Mouse (Mus musculus) CH12.LX (cell line): Measurements from ENCODE around the gene 4933415A04Rik. TPM values are rescaled to one million over a fixed set of nuclear protein-coding genes. Genes with fewer than 3 reads are reported as not detected.

Experiments used
- DNase-seq: peaks from one replicate; pipeline ENCODE4 v3.0.0-alpha.2; 2013; ENCODE audit errors: extremely low read depth
- H3K27ac ChIP-seq: 2 replicates; pipeline ENCODE4 v1.5.1; 2012; ENCODE audit warnings: low read depth, mild to moderate bottlenecking, control low read depth, moderate library complexity; ENCODE audit not compliant: insufficient read depth
- H3K27me3 ChIP-seq: replicated peaks from 2 replicates; pipeline ENCODE3; 2012; ENCODE audit warnings: inconsistent platforms
- H3K36me3 ChIP-seq, 2 experiments: replicated peaks in 1 of 2; 2 replicates each; pipeline versions ENCODE3 to v1.6.1; 2012; ENCODE audit warnings: inconsistent platforms in 1 of 2, low read length in 1 of 2, mild to moderate bottlenecking in 1 of 2, mixed read lengths in 1 of 2, moderate library complexity in 1 of 2; ENCODE audit not compliant: control insufficient read depth in 1 of 2, insufficient read depth in 1 of 2
- H3K4me1 ChIP-seq, 2 experiments: 2 replicates each; pipeline ENCODE4 v1.6.1; 2012; ENCODE audit warnings: inconsistent platforms in 1 of 2, moderate library complexity in 1 of 2; ENCODE audit not compliant: insufficient read depth in 2 of 2, control insufficient read depth in 1 of 2
- H3K4me2 ChIP-seq: 2 replicates; pipeline ENCODE4 v1.6.1; 2012; ENCODE audit warnings: low read depth, mild to moderate bottlenecking, control low read depth; ENCODE audit not compliant: poor library complexity, insufficient read depth, severe bottlenecking
- H3K4me3 ChIP-seq, 3 experiments: fragments of 150-350 bp in 1 of 3; sonication (generic) in 1 of 3; replicated peaks in 1 of 3; 2 replicates each; pipeline versions ENCODE3 to v1.5.1; 2011 to 2012; ENCODE audit warnings: low read depth in 2 of 3, low read length in 2 of 3, mild to moderate bottlenecking in 2 of 3, moderate library complexity in 2 of 3, control low read depth in 1 of 3, improper control_type of control experiment in 1 of 3, inconsistent platforms in 1 of 3, mixed read lengths in 1 of 3; ENCODE audit not compliant: poor library complexity in 1 of 3
- H3K79me2 ChIP-seq: replicated peaks from 2 replicates; pipeline ENCODE4 v1.6.1; 2012; ENCODE audit warnings: mild to moderate bottlenecking, moderate library complexity; ENCODE audit not compliant: control insufficient read depth, poor library complexity, insufficient read depth, severe bottlenecking; ENCODE audit errors: extremely low read depth
- H3K9ac ChIP-seq: 2 replicates; pipeline ENCODE4 v1.6.1; 2012; ENCODE audit warnings: low read depth, mild to moderate bottlenecking, control low read depth, moderate library complexity; ENCODE audit not compliant: insufficient read depth
- H3K9me3 ChIP-seq: replicated peaks from 2 replicates; pipeline ENCODE3; 2012; ENCODE audit warnings: low read length, inconsistent platforms, mixed read lengths
- CHD1 ChIP-seq: IDR thresholded peaks from 2 replicates; pipeline ENCODE4 v1.6.1; 2012; ENCODE audit warnings: low read depth, low read length, improper control_type of control experiment, inconsistent platforms
- CHD2 ChIP-seq: IDR thresholded peaks from 2 replicates; pipeline ENCODE4 v1.6.1; 2011; ENCODE audit warnings: low read length, improper control_type of control experiment
- CTCF ChIP-seq, 2 experiments: IDR thresholded peaks in 1 of 2; conservative IDR thresholded peaks in 1 of 2; 2 replicates each; pipeline ENCODE4 v1.5.1; 2011 to 2012; ENCODE audit warnings: low read depth in 2 of 2, low read length in 2 of 2, improper control_type of control experiment in 1 of 2, inconsistent platforms in 1 of 2, mild to moderate bottlenecking in 1 of 2, moderate library complexity in 1 of 2
- E2F4 ChIP-seq: IDR thresholded peaks from 2 replicates; pipeline ENCODE4 v1.6.1; 2011; ENCODE audit warnings: low read depth, low read length, improper control_type of control experiment; ENCODE audit not compliant: insufficient replicate concordance
- ELF1 ChIP-seq: IDR thresholded peaks from 2 replicates; pipeline ENCODE4 v1.6.1; 2014; ENCODE audit warnings: low read depth, mild to moderate bottlenecking, inconsistent platforms, low read length, improper control_type of control experiment
- EP300 ChIP-seq: IDR thresholded peaks from 2 replicates; pipeline ENCODE4 v1.6.1; 2011; ENCODE audit warnings: low read length, improper control_type of control experiment
- ETS1 ChIP-seq: conservative IDR thresholded peaks from 2 replicates; pipeline ENCODE4 v1.6.1; 2012; ENCODE audit warnings: low read depth, mild to moderate bottlenecking, inconsistent platforms, low read length, improper control_type of control experiment, moderate library complexity
- HCFC1 ChIP-seq: IDR thresholded peaks from 2 replicates; pipeline ENCODE4 v1.6.1; 2012; ENCODE audit warnings: low read depth, mild to moderate bottlenecking, inconsistent platforms, low read length, improper control_type of control experiment
- IRF4 ChIP-seq: IDR thresholded peaks from 2 replicates; pipeline ENCODE4 v1.6.1; 2014; ENCODE audit warnings: low read depth, mild to moderate bottlenecking, inconsistent platforms, low read length, improper control_type of control experiment
- JUN ChIP-seq: IDR thresholded peaks from 2 replicates; pipeline ENCODE4 v1.6.1; 2011; ENCODE audit warnings: low read depth, mild to moderate bottlenecking, low read length, improper control_type of control experiment, moderate library complexity; ENCODE audit not compliant: insufficient read depth
- JUND ChIP-seq: conservative IDR thresholded peaks from 2 replicates; pipeline ENCODE4 v1.6.1; 2011; ENCODE audit warnings: low read depth, low read length, improper control_type of control experiment
- KAT2A ChIP-seq: IDR thresholded peaks from 2 replicates; pipeline ENCODE4 v1.6.1; 2012; ENCODE audit warnings: low read length, improper control_type of control experiment, inconsistent platforms; ENCODE audit not compliant: insufficient replicate concordance
- MAFK ChIP-seq: IDR thresholded peaks from 2 replicates; pipeline ENCODE4 v1.6.1; 2011; ENCODE audit warnings: low read length, improper control_type of control experiment; ENCODE audit not compliant: insufficient replicate concordance
- MAX ChIP-seq: IDR thresholded peaks from 2 replicates; pipeline ENCODE4 v1.6.1; 2011; ENCODE audit warnings: low read length, improper control_type of control experiment
- MEF2A ChIP-seq: IDR thresholded peaks from 2 replicates; pipeline ENCODE4 v1.6.1; 2014; ENCODE audit warnings: low read depth, mild to moderate bottlenecking, inconsistent platforms, low read length, improper control_type of control experiment, borderline replicate concordance
- MYC ChIP-seq: IDR thresholded peaks from 2 replicates; pipeline ENCODE4 v1.6.1; 2011; ENCODE audit warnings: low read depth, mild to moderate bottlenecking, improper control_type of control experiment, low read length
- NELFE ChIP-seq: IDR thresholded peaks from 2 replicates; pipeline ENCODE4 v1.6.1; 2011; ENCODE audit warnings: low read depth, low read length, improper control_type of control experiment
- POLR2A ChIP-seq: IDR thresholded peaks from 2 replicates; pipeline ENCODE4 v1.6.1; 2011; ENCODE audit warnings: low read depth, mild to moderate bottlenecking, improper control_type of control experiment, low read length
- RAD21 ChIP-seq: IDR thresholded peaks from 2 replicates; pipeline ENCODE4 v1.6.1; 2011; ENCODE audit warnings: low read depth, mild to moderate bottlenecking, low read length, improper control_type of control experiment, moderate library complexity
- RCOR1 ChIP-seq: conservative IDR thresholded peaks from 2 replicates; pipeline ENCODE4 v1.6.1; 2012; ENCODE audit warnings: low read depth, mild to moderate bottlenecking, inconsistent platforms, low read length, improper control_type of control experiment
- SMC3 ChIP-seq: IDR thresholded peaks from 2 replicates; pipeline ENCODE4 v1.6.1; 2011; ENCODE audit warnings: low read depth, low read length, improper control_type of control experiment
- TCF12 ChIP-seq: IDR thresholded peaks from 2 replicates; pipeline ENCODE4 v1.6.1; 2014; ENCODE audit warnings: low read depth, mild to moderate bottlenecking, inconsistent platforms, low read length, improper control_type of control experiment
- UBTF ChIP-seq: IDR thresholded peaks from 2 replicates; pipeline ENCODE4 v1.6.1; 2012; ENCODE audit warnings: low read depth, mild to moderate bottlenecking, inconsistent platforms, low read length, improper control_type of control experiment, moderate library complexity
- USF1 ChIP-seq: IDR thresholded peaks from 2 replicates; pipeline ENCODE4 v1.6.1; 2014; ENCODE audit warnings: low read depth, mild to moderate bottlenecking, inconsistent platforms, low read length, improper control_type of control experiment
- ZMIZ1 ChIP-seq: IDR thresholded peaks from 2 replicates; pipeline ENCODE4 v1.6.1; 2012; ENCODE audit warnings: low read depth, mild to moderate bottlenecking, inconsistent platforms, low read length, improper control_type of control experiment
- ZNF384 ChIP-seq: IDR thresholded peaks from 2 replicates; pipeline ENCODE4 v1.6.1; 2012; ENCODE audit warnings: low read depth, low read length, improper control_type of control experiment, inconsistent platforms
- dilution Hi-C: fragments of 300-500 bp; cut with MboI; formaldehyde crosslinking; loops from 2 replicates; pipeline ENCODE4 v1.14.3; 2020; ENCODE audit warnings: low sequenced_read_pairs; ENCODE audit not compliant: extremely low pct_unique_long_range_greater_than_20kb, extremely low pct_ligation_motif_present
- in situ Hi-C: fragments of 300-500 bp; cut with MboI; formaldehyde crosslinking; loops from 3 replicates; pipeline ENCODE4 v1.14.3; 2019; ENCODE audit warnings: low sequenced_read_pairs, low pct_ligation_motif_present, low pct_unique_long_range_greater_than_20kb, mixed read lengths
- polyA plus RNA-seq: library from polyadenylated mRNA; unstranded; fragments of >175 nt; gene quantifications from 2 replicates; pipeline ENCODE4 v1.2.1, GENCODE M21; 2012; ENCODE audit warnings: low read depth; ENCODE audit not compliant: insufficient read length
- total RNA-seq, 2 experiments: library from RNA; depleted of rRNA; stranded (reverse); fragments of 300-350 nt in 1 of 2; fragments of >200 nt in 1 of 2; gene quantifications; 2 replicates each; pipeline ENCODE4 v1.2.3; 2012 to 2014

The 4933415A04Rik gene
- total and polyA plus RNA-seq, 3 experiments, result not detected

DNA sequence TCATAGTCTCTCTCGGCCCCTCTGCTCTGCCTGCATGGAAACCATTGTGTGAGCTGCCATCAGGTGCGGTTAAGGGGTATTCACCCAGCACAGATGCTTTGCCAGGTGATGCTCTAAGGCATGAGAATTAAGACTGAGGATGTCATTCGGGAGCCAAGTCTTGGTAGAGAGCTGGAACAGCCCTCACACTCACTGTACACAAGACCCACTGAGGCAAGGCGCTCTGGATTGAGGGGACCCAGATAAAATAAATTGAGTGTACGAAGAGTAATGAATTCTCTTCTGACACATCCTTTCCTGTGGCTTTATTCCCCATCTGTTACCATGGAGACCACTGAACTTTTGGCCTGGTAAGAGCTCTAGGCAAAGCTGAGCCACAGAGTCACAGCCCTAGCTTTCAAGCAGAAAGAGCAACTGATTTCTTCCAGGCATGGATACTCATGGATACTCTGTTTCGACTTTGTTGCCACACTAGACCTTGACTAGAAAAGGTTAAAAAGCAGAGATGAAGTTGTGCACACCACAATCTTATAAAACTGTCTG lies 2.8 kb downstream of the 4933415A04Rik start:
- H3K27me3 ChIP-seq, result no peaks in the 10 kb centered on the region
- TF ChIP-seq MYC (no peak), POLR2A (no peak), USF1 (no peak), ELF1 (no peak), CHD2 (no peak), EP300 (no peak), E2F4 (no peak), MAFK (no peak), TCF12 (no peak), NELFE (no peak), UBTF (no peak), JUND (no peak), MEF2A (no peak), ZNF384 (no peak), HCFC1 (no peak)
- in situ Hi-C loops, result loop anchor here (5.0 kb wide), 1 partner anchor 97 kb away; no protein-coding TSS in a partner anchor
- no peak overlapping the region for H3K4me2 ChIP-seq
- DNase-seq, result no peak
- dilution Hi-C loops, result no loop called here
- no peak overlapping the region for H3K4me3 ChIP-seq
- H3K27ac ChIP-seq, result no peak overlapping the region
- H3K9ac ChIP-seq, result no peak overlapping the region
- H3K36me3 ChIP-seq, result no peaks in the 10 kb centered on the region
- peaks cover 1 to 5% of the 10 kb centered on the region in 2 experiments; a peak in 2 of 4 replicates for H3K4me1 ChIP-seq
- H3K9me3 ChIP-seq, result no peaks in the 10 kb centered on the region
- no peaks in the 10 kb centered on the region for H3K79me2 ChIP-seq

DNA sequence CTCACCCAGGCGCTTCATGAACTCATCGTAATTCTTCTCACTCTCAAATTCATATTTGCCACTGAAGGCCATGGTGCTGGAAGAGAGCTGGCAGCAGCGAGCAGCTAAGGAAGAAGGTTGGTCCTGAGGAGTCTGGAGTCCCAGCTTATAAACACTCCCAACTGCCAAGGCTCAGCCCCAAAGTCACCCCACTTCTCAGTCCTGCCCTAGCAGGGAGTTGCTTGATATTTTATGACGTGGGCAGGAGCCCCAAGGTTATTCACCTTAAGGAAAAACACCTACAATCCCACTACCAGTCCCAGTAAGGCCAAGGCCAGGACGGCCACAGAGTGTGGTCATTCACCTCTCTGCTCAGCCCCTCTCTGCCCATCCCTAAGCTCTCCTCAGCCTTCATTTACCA lies 14.6 kb downstream of the 4933415A04Rik start, which contains the start of gene Fabp6:
Fabp6 (minus strand) TSS at position 101 of the 400 bp plus-strand sequence.
- no peaks in the 10 kb centered on the region for H3K4me1 ChIP-seq
- no peak for DNase-seq
- no peak within 1 kb of the TSS for H3K4me2 ChIP-seq
- no peak within 1 kb of the TSS for H3K27ac ChIP-seq
- TF ChIP-seq RCOR1 (no peak), ZMIZ1 (no peak), NELFE (no peak), KAT2A (no peak), IRF4 (no peak), RAD21 (no peak), HCFC1 (no peak), USF1 (no peak), CTCF (conservative IDR thresholded peaks at IDR 0.05 in 1 of 2, IDR thresholded peaks at IDR 0.05 in 1 of 2; ENCODE audit: low read depth in 2 of 2, low read length in 2 of 2) (no peak), JUN (no peak), ELF1 (no peak), MAX (no peak), JUND (no peak), CHD1 (no peak), ZNF384 (no peak), ETS1 (no peak), SMC3 (no peak)
- no peaks in the 10 kb centered on the region for H3K36me3 ChIP-seq
- no peak within 1 kb of the TSS for H3K4me3 ChIP-seq
- in situ Hi-C loops (no loop called here), dilution Hi-C loops (no loop called here)
- H3K9me3 ChIP-seq, result no peaks in the 10 kb centered on the region
- no peak within 1 kb of the TSS for H3K9ac ChIP-seq
- no peaks in the 10 kb centered on the region for H3K79me2 ChIP-seq
- H3K27me3 ChIP-seq, result no peaks in the 10 kb centered on the region
